Mouse (Mus musculus) gastrocnemius, postnatal 4 days (tissue): Measurements from ENCODE around the gene Tbl2. TPM values are rescaled to one million over a fixed set of nuclear protein-coding genes. Genes with fewer than 3 reads are reported as not detected.

Experiments used
- DNase-seq, 2 experiments: peaks; one replicate each; pipeline ENCODE4 v3.0.0; 2021 to 2022; ENCODE audit warnings: low spot score in 2 of 2, mixed read lengths in 2 of 2
- total RNA-seq, 2 experiments: library from RNA; stranded (reverse); gene quantifications; 2 replicates each; pipeline ENCODE4 v1.2.3; 2021

Tbl2 gene
- total RNA-seq, 2 experiments from 2014 or later, result 18.3 to 22.2 TPM

GRCm38 (mm10) chr5:135145955-135146354 is 3.5 kb upstream of the Tbl2 start:
- DNase-seq, result no peak

- no peak for DNase-seq
Measured at GRCm38 (mm10) chr5:135148715-135149052, 773 bp upstream of the Tbl2 start.

- no peak for DNase-seq
Measured at GRCm38 (mm10) chr5:135149820-135150178, 342 bp downstream of the Tbl2 start.

- no peak for DNase-seq
Measured at GRCm38 (mm10) chr5:135156496-135156895, 7.0 kb downstream of the Tbl2 start.

- peak in 1 of 2 experiments; percentile 27 for DNase-seq
Measured at GRCm38 (mm10) chr5:135161221-135161620, 11.8 kb downstream of the Tbl2 start.

GRCm38 (mm10) chr5:135161650-135162049 is 12.2 kb downstream of the Tbl2 start:
- no peak for DNase-seq

- DNase-seq, result no peak
Measured at GRCm38 (mm10) chr5:135162361-135162760, 12.9 kb downstream of the Tbl2 start.

GRCm38 (mm10) chr5:135162821-135163220 is 13.4 kb downstream of the Tbl2 start:
- DNase-seq, result no peak

- no peak for DNase-seq
Measured at GRCm38 (mm10) chr5:135166909-135167308, 17.5 kb downstream of the Tbl2 start.

- no peak for DNase-seq
Measured at GRCm38 (mm10) chr5:135167469-135167868, 18.0 kb downstream of the Tbl2 start.

- peak; percentile 90 to 96 for DNase-seq
Measured at GRCm38 (mm10) chr5:135168063-135169062, 18.9 kb downstream of the Tbl2 start, which contains the start of gene Bcl7b. TSS of gene Bcl7b (plus strand) at chr5:135168283.

GRCm38 (mm10) chr5:135169479-135169878 is 20.0 kb downstream of the Tbl2 start:
- no peak for DNase-seq

- no peak for DNase-seq
Measured at GRCm38 (mm10) chr5:135171688-135172220, 22.3 kb downstream of the Tbl2 start.

GRCm38 (mm10) chr5:135172986-135173385 is 23.5 kb downstream of the Tbl2 start:
- DNase-seq, result no peak

- no peak for DNase-seq
Measured at GRCm38 (mm10) chr5:135175086-135175485, 25.6 kb downstream of the Tbl2 start.

- DNase-seq, result no peak
Measured at GRCm38 (mm10) chr5:135178523-135178922, 29.1 kb downstream of the Tbl2 start.

- DNase-seq, result no peak
Measured at GRCm38 (mm10) chr5:135178996-135179395, 29.5 kb downstream of the Tbl2 start.

GRCm38 (mm10) chr5:135179616-135180015 is 30.2 kb downstream of the Tbl2 start:
- DNase-seq, result no peak

- DNase-seq, result no peak
Measured at GRCm38 (mm10) chr5:135180796-135181195, 31.3 kb downstream of the Tbl2 start.

GRCm38 (mm10) chr5:135181776-135182175 is 32.3 kb downstream of the Tbl2 start:
- DNase-seq, result no peak

GRCm38 (mm10) chr5:135183131-135183861 is 33.8 kb downstream of the Tbl2 start:
- no peak for DNase-seq

- no peak for DNase-seq
Measured at GRCm38 (mm10) chr5:135185016-135185415, 35.6 kb downstream of the Tbl2 start.
